Mouse (Mus musculus) testis, adult 2 months (tissue): ENCODE measurements around the gene Olfr239. TPM values are rescaled to one million over a fixed set of nuclear protein-coding genes. Genes with fewer than 3 reads are reported as not detected.
"Not testable (repeated sequence)": the region's sequence is repeated elsewhere in the genome, so short reads cannot be mapped to it uniquely, and the experiment has no call there.

Source experiments
- H3K27ac ChIP-seq: fragments of 200-500 bp; 2 replicates; pipeline ENCODE4 v1.5.1; 2012; ENCODE audit warnings: low read depth, low read length; ENCODE audit not compliant: control insufficient read depth, insufficient read depth
- H3K27me3 ChIP-seq: fragments of 200-500 bp; 2 replicates; pipeline ENCODE4 v1.6.1; 2012; ENCODE audit warnings: mild to moderate bottlenecking, low read length, moderate library complexity; ENCODE audit not compliant: control insufficient read depth, insufficient read depth
- H3K36me3 ChIP-seq: fragments of 200-500 bp; 2 replicates; pipeline ENCODE4 v1.6.1; 2012; ENCODE audit warnings: mild to moderate bottlenecking, low read length; ENCODE audit not compliant: control insufficient read depth, insufficient read depth
- H3K4me1 ChIP-seq: fragments of 200-500 bp; 2 replicates; pipeline ENCODE4 v1.6.1; 2012; ENCODE audit warnings: low read length; ENCODE audit not compliant: control insufficient read depth, insufficient read depth
- H3K4me3 ChIP-seq: fragments of 200-500 bp; 2 replicates; pipeline ENCODE4 v1.5.1; 2012; ENCODE audit warnings: low read depth, mild to moderate bottlenecking, low read length, moderate library complexity, mixed read lengths; ENCODE audit not compliant: control insufficient read depth
- CTCF ChIP-seq: fragments of 200-500 bp; IDR thresholded peaks from 2 replicates; pipeline ENCODE4 v1.5.1; 2012; ENCODE audit warnings: low read depth, mild to moderate bottlenecking, inconsistent platforms, low read length, moderate library complexity; ENCODE audit not compliant: control insufficient read depth, insufficient read depth, insufficient replicate concordance
- POLR2A ChIP-seq: fragments of 200-500 bp; IDR thresholded peaks from 2 replicates; pipeline ENCODE4 v1.6.1; 2012; ENCODE audit warnings: low read depth, mild to moderate bottlenecking, inconsistent platforms, low read length, moderate library complexity; ENCODE audit not compliant: control insufficient read depth
- polyA plus RNA-seq: library from polyadenylated mRNA; depleted of rRNA; stranded (reverse); fragments of >200 nt; gene quantifications from 2 replicates; pipeline ENCODE4 v1.2.3, GENCODE M21; 2012; rRNA removed

Gene Olfr239
- polyA plus RNA-seq = not detected in 2 replicates

GRCm38 (mm10) chr17:33191002-33191401, at the start of gene Olfr239:
Gene Olfr239, plus strand, starts transcription at chr17:33191302.
- not testable (repeated sequence) for H3K36me3 ChIP-seq, H3K27me3 ChIP-seq, H3K4me1 ChIP-seq, H3K4me3 ChIP-seq, H3K27ac ChIP-seq

- not testable (repeated sequence) for H3K4me1 ChIP-seq, H3K27ac ChIP-seq, H3K27me3 ChIP-seq, H3K36me3 ChIP-seq, H3K4me3 ChIP-seq
These were observed 23.0 kb upstream of the Olfr239 start, which contains the start of gene Olfr55 for GRCm38 (mm10) chr17:33168147-33168546. Gene Olfr55, plus strand, starts transcription at chr17:33168447.

GRCm38 (mm10) chr17:33221590-33221989, 30.5 kb downstream of the Olfr239 start, which contains the start of gene Olfr1564:
Gene Olfr1564, minus strand, starts transcription at chr17:33221690.
- TF ChIP-seq CTCF (no peak), POLR2A (no peak)
- Histone ChIP-seq H3K27ac (no peak within 1 kb of the TSS), H3K27me3 (no peaks in the 10 kb centered on the region), H3K4me1 (no peaks in the 10 kb centered on the region), H3K36me3 (no peaks in the 10 kb centered on the region), H3K4me3 (no peak within 1 kb of the TSS)

GRCm38 (mm10) chr17:33236646-33237045, 45.5 kb downstream of the Olfr239 start:
- not testable (repeated sequence) for H3K27me3 ChIP-seq, H3K27ac ChIP-seq, H3K4me3 ChIP-seq, H3K36me3 ChIP-seq, H3K4me1 ChIP-seq

Other genes starting within 250 kb of the Olfr239 start
- gene Cyp4f13, start 243.9 kb upstream of the Olfr239 start, polyA plus RNA-seq = 7.8 and 8.0 TPM in 2 replicates
- 0.64 TPM in 2 replicates for gene Zfp472, start 225.5 kb upstream of the Olfr239 start, polyA plus RNA-seq
- 1.1 and 1.3 TPM in 2 replicates for gene Zfp952, start 198.2 kb upstream of the Olfr239 start, polyA plus RNA-seq
- gene Zfp763, start 157.9 kb upstream of the Olfr239 start, polyA plus RNA-seq = 0.90 and 1.8 TPM in 2 replicates
- gene 4921501E09Rik, start 123.2 kb upstream of the Olfr239 start, polyA plus RNA-seq = 5.4 and 7.0 TPM in 2 replicates
- 1.6 and 2.6 TPM in 2 replicates for gene Zfp563, start 102.0 kb upstream of the Olfr239 start, polyA plus RNA-seq
- 43.9 and 48.7 TPM in 2 replicates for gene Morc2b, start 51.6 kb upstream of the Olfr239 start, polyA plus RNA-seq
- gene Olfr55, start 22.9 kb upstream of the Olfr239 start, polyA plus RNA-seq = not detected in 2 replicates
- 0.16 and 0.24 TPM in 2 replicates for gene Olfr1564, start 30.4 kb downstream of the Olfr239 start, polyA plus RNA-seq
- gene Zfp955a, start 63.8 kb downstream of the Olfr239 start, polyA plus RNA-seq = 1.6 and 2.2 TPM in 2 replicates
- not detected in 2 replicates for gene Olfr63, start 73.4 kb downstream of the Olfr239 start, polyA plus RNA-seq
- 2.3 and 2.5 TPM in 2 replicates for gene Zfp955b, start 98.2 kb downstream of the Olfr239 start, polyA plus RNA-seq
- gene Zfp81, start 167.6 kb downstream of the Olfr239 start, polyA plus RNA-seq = 3.1 and 3.9 TPM in 2 replicates
- 0.37 and 0.77 TPM in 2 replicates for gene Zfp101, start 203.3 kb downstream of the Olfr239 start, polyA plus RNA-seq
- gene Actl9, start 241.6 kb downstream of the Olfr239 start, polyA plus RNA-seq = 471 and 507 TPM in 2 replicates